Mouse (Mus musculus): ENCODE results near the gene Pcnx4. TPM values are rescaled to one million over a fixed set of nuclear protein-coding genes. Genes with fewer than 3 reads are reported as not detected.

Pcnx4 gene
- polyA plus RNA-seq, 1 experiment from 2014 or later, result 24.2 TPM

Other genes with a start within 250 kb of the Pcnx4 start
- 2,125 and 2,513 TPM in 2 replicates for gene Rtn1, start 127.3 kb upstream of the Pcnx4 start, polyA plus RNA-seq (2015; fragmentation: Nextera tagmentation; extraction: Ambion mirVana)
- 3.4 and 3.9 TPM in 2 replicates for gene Lrrc9, start 94.5 kb upstream of the Pcnx4 start, polyA plus RNA-seq (2015; fragmentation: Nextera tagmentation; extraction: Ambion mirVana)
- not detected in 2 replicates for gene Gm4756, start 113.3 kb downstream of the Pcnx4 start, polyA plus RNA-seq (2015; fragmentation: Nextera tagmentation; extraction: Ambion mirVana)
- 7.9 and 11.2 TPM in 2 replicates for gene Dhrs7, start 128.5 kb downstream of the Pcnx4 start, polyA plus RNA-seq (2015; fragmentation: Nextera tagmentation; extraction: Ambion mirVana)
- gene Ppm1a, start 221.1 kb downstream of the Pcnx4 start, polyA plus RNA-seq (2015; fragmentation: Nextera tagmentation; extraction: Ambion mirVana), result 52.8 and 55.0 TPM in 2 replicates